Mouse (Mus musculus) erythroid progenitor cell, adult 5-6 weeks (primary cell): ENCODE measurements around the gene Tacc3. TPM values are rescaled to one million over a fixed set of nuclear protein-coding genes. Genes with fewer than 3 reads are reported as not detected.

Source experiments
- ATAC-seq: replicated peaks from 2 replicates; pipeline ENCODE4 v1.8.0; 2016; ENCODE audit warnings: moderate number of reproducible peaks, mild to moderate bottlenecking, moderate TSS enrichment, inconsistent platforms; ENCODE audit not compliant: poor library complexity, low FRiP score, severe bottlenecking
- total RNA-seq, 2 experiments: library from RNA; stranded (forward) in 1 of 2; stranded (reverse) in 1 of 2; fragments of 150-400 nt in 1 of 2; fragments of 186-747, 209-891 nt in 1 of 2; gene quantifications; 2 replicates each; pipeline versions ENCODE4 v1.2.3 to v1.2.4; 2015 to 2017; ENCODE audit warnings: low replicate concordance in 2 of 2

The Tacc3 gene
- total RNA-seq, 2 experiments from 2014 or later = 404 to 682 TPM

GRCm38 (mm10) chr5:33652783-33653173 lies 5.2 kb upstream of the Tacc3 start:
- ATAC-seq = peak; percentile 5

GRCm38 (mm10) chr5:33654424-33654823 lies 3.5 kb upstream of the Tacc3 start:
- ATAC-seq = no peak

- ATAC-seq = no peak
Measured at GRCm38 (mm10) chr5:33655251-33655840, 2.6 kb upstream of the Tacc3 start.

GRCm38 (mm10) chr5:33656739-33657138 lies 1.2 kb upstream of the Tacc3 start:
- ATAC-seq = no peak

- ATAC-seq = peak; percentile 64
Measured at GRCm38 (mm10) chr5:33657251-33657786, 609 bp upstream of the Tacc3 start.

- ATAC-seq = peak; percentile 8
Measured at GRCm38 (mm10) chr5:33658664-33659050, 729 bp downstream of the Tacc3 start.

- ATAC-seq = peak; percentile 56
Measured at GRCm38 (mm10) chr5:33668223-33668622, 10.3 kb downstream of the Tacc3 start.

- no peak for ATAC-seq
Measured at GRCm38 (mm10) chr5:33671659-33672058, 13.7 kb downstream of the Tacc3 start.

GRCm38 (mm10) chr5:33674439-33674838 lies 16.5 kb downstream of the Tacc3 start:
- peak; percentile 13; the same call in 1 of the 2 replicates for ATAC-seq

- peak; percentile 46; the same call in 1 of the 2 replicates for ATAC-seq
Measured at GRCm38 (mm10) chr5:33675964-33676363, 18.0 kb downstream of the Tacc3 start.

- ATAC-seq = no peak
Measured at GRCm38 (mm10) chr5:33678244-33678643, 20.3 kb downstream of the Tacc3 start.

- ATAC-seq = no peak
Measured at GRCm38 (mm10) chr5:33681044-33681443, 23.1 kb downstream of the Tacc3 start.

- no peak for ATAC-seq
Measured at GRCm38 (mm10) chr5:33681611-33682388, 23.9 kb downstream of the Tacc3 start.

- no peak for ATAC-seq
Measured at GRCm38 (mm10) chr5:33682963-33683362, 25.0 kb downstream of the Tacc3 start.

GRCm38 (mm10) chr5:33683897-33684652 lies 26.1 kb downstream of the Tacc3 start:
- no peak for ATAC-seq

- no peak for ATAC-seq
Measured at GRCm38 (mm10) chr5:33684932-33685331, 27.0 kb downstream of the Tacc3 start.

GRCm38 (mm10) chr5:33687142-33687541 lies 29.2 kb downstream of the Tacc3 start:
- ATAC-seq = no peak

GRCm38 (mm10) chr5:33688278-33689220 lies 30.6 kb downstream of the Tacc3 start:
- ATAC-seq = no peak

- ATAC-seq = no peak
Measured at GRCm38 (mm10) chr5:33689221-33689844, 31.4 kb downstream of the Tacc3 start.
